Mouse (Mus musculus) embryonic fibroblast, embryonic 13.5 days (primary cell): ENCODE data around the gene Zfp281.

Experiments
- CTCF ChIP-seq: IDR thresholded peaks from 2 replicates; pipeline ENCODE4 v1.5.1; 2011; ENCODE audit warnings: mild to moderate bottlenecking, control low read depth, low read length, moderate library complexity, borderline replicate concordance; ENCODE audit not compliant: insufficient read depth
- POLR2A ChIP-seq: IDR thresholded peaks from 2 replicates; pipeline ENCODE4 v1.6.1; 2011; ENCODE audit warnings: low read depth, mild to moderate bottlenecking, control low read depth, low read length, moderate library complexity

DNA sequence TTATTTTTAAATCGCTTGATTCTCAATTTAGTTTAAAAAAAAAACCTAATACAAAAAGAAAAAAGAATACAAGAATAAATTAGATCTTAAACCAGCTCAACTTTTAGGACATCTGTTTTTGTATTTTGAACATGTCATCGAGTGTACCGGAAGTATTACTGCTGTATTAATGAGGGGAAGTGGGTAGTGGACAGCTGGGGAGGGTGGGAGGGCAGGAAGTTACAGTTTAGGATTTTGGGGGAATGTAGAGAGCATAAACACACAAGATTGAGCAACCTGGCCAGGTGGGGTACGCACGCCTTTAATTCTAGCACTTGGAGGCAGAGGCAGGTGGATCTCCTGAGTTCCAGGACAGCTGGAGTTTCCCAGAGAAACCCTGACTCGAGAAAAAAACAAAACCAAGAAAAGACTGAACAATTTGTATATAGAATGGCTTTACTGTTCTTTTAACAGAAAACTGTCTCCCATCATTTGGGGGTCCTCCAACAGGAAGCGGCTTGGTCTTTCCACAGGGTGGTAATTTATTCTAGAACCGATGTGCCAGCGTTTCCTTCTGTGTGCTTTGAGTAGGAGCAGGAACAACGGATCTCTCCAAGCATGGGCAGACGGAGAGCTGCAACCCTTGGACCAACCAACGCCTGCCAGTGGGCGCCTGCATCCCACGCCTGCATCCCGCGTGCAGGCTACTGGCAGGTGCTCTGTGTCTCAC is 51.2 kb downstream of the Zfp281 start:
- no peak for TF ChIP-seq CTCF
- no peak for TF ChIP-seq POLR2A
